ENCODE assay signal across 20 mouse cellular contexts in the genomic region with DNA sequence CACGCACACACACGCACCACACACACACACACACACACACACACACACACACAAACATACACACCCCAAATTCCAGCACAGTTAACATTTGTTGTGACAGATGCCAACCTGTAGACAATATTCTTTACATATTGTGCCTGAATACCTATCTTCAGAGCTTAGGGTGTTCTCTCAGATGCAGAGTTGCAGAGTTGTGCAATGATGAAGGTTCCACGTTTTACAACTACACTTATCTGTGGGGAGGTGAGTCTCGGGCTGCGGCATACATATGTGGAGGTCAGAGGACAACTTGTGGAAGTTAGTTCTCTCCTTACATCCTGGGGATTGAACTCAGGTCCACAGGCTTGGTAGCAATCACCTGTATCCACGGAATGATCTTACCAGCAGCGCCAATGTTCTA. TPM values are rescaled to one million over a fixed set of nuclear protein-coding genes. Genes with fewer than 3 reads are reported as not detected.
DNase-seq lines count a peak whose midpoint lies in the region; ATAC-seq lines count a peak whose summit lies in the region.
"Had no signal": no experiment of that assay in that cellular context is flagged by ENCODE, and none has a peak within 500 bp of the region (broad histone marks: within the 10 kb centered on the region; RNA-seq: fewer than 3 reads in every experiment).

No protein-coding gene starts in this region.

- no peak overlapping the region for H3K9ac ChIP-seq in midbrain, embryonic 11.5 days (ENCODE audit: low read length)
- no peak overlapping the region for H3K9ac ChIP-seq in midbrain, embryonic 14.5 days (replicated peaks; ENCODE audit: low read length)
- H3K9ac ChIP-seq in intestine, embryonic 16.5 days (ENCODE audit: low read depth, low read length), result no peak overlapping the region
- H3K9ac ChIP-seq: embryonic facial prominence, embryonic 12.5 days; forebrain, embryonic 13.5 days; forebrain, embryonic 15.5 days; forebrain, postnatal 0 days had no signal

- no peak for ATAC-seq in midbrain, embryonic 11.5 days (ENCODE audit: low FRiP score)
- no peak for ATAC-seq in midbrain, embryonic 14.5 days (ENCODE audit: low FRiP score, low TSS enrichment)
- ATAC-seq in intestine, embryonic 16.5 days, result peak; percentile 69
- ATAC-seq in cerebellum, adult (ENCODE audit: insufficient number of reproducible peaks, low FRiP score, low TSS enrichment), result no peak
- ATAC-seq: forebrain, embryonic 13.5 days; forebrain, embryonic 15.5 days; forebrain, postnatal 0 days had no signal

- no peak overlapping the region for H3K27ac ChIP-seq in midbrain, embryonic 11.5 days (ENCODE audit: low read depth, low read length)
- H3K27ac ChIP-seq in midbrain, embryonic 14.5 days (replicated peaks; ENCODE audit: low read depth, low read length), result no peak overlapping the region
- no peak overlapping the region for H3K27ac ChIP-seq in intestine, embryonic 16.5 days (ENCODE audit: low read length)
- H3K27ac ChIP-seq: embryonic facial prominence, embryonic 10.5 days; embryonic facial prominence, embryonic 12.5 days; forebrain, embryonic 13.5 days; forebrain, embryonic 15.5 days had no signal

- no peaks in the 10 kb centered on the region for H3K4me1 ChIP-seq in midbrain, embryonic 11.5 days (ENCODE audit: control insufficient read depth, insufficient read depth, low read length)
- H3K4me1 ChIP-seq in midbrain, embryonic 14.5 days (ENCODE audit: control insufficient read depth, insufficient read depth, low read length), result no peaks in the 10 kb centered on the region
- H3K4me1 ChIP-seq in intestine, embryonic 16.5 days (ENCODE audit: control insufficient read depth, insufficient read depth, low read length), result peaks cover 7% of the 10 kb centered on the region
- H3K4me1 ChIP-seq: embryonic facial prominence, embryonic 12.5 days had no signal

- H3K36me3 ChIP-seq in midbrain, embryonic 11.5 days (ENCODE audit: control insufficient read depth, insufficient read depth, low read length), result no peaks in the 10 kb centered on the region
- H3K36me3 ChIP-seq in midbrain, embryonic 14.5 days (ENCODE audit: control insufficient read depth, insufficient read depth, low read length), result peaks cover 3% of the 10 kb centered on the region
- no peaks in the 10 kb centered on the region for H3K36me3 ChIP-seq in intestine, embryonic 16.5 days (ENCODE audit: control insufficient read depth, insufficient read depth, low read length)
- H3K36me3 ChIP-seq: embryonic facial prominence, embryonic 10.5 days; embryonic facial prominence, embryonic 12.5 days; forebrain, embryonic 15.5 days had no signal

- DNase-seq in midbrain, embryonic 11.5 days (ENCODE audit: low spot score, missing footprints), result peak; percentile 2
- no peak for DNase-seq in midbrain, embryonic 14.5 days
- DNase-seq in gastrocnemius, postnatal 10 days, result no peak
- DNase-seq: adrenal gland, adult 2 months; adrenal gland, postnatal 10 days; adrenal gland, postnatal 25 days; B cell, adult 2 months; cerebellum, adult 11-12 months; cerebellum, adult 2 months; cerebellum, adult 9-10 months; cerebellum, postnatal 10 days; cerebellum, postnatal 25 days; forebrain, postnatal 0 days had no signal

- no peak overlapping the region for H3K4me3 ChIP-seq in midbrain, embryonic 11.5 days (ENCODE audit: low read depth, low read length)
- no peak overlapping the region for H3K4me3 ChIP-seq in midbrain, embryonic 14.5 days (replicated peaks; ENCODE audit: low read depth, low read length)
- no peak overlapping the region for H3K4me3 ChIP-seq in intestine, embryonic 16.5 days (ENCODE audit: low read length)
- H3K4me3 ChIP-seq: embryonic facial prominence, embryonic 10.5 days; embryonic facial prominence, embryonic 12.5 days; forebrain, embryonic 13.5 days; forebrain, embryonic 15.5 days had no signal

- H3K9me3 ChIP-seq in midbrain, embryonic 11.5 days (ENCODE audit: control insufficient read depth, low read length), result no peaks in the 10 kb centered on the region
- H3K9me3 ChIP-seq in midbrain, embryonic 14.5 days (ENCODE audit: control insufficient read depth, low read length), result no peaks in the 10 kb centered on the region
- H3K9me3 ChIP-seq in intestine, embryonic 16.5 days (ENCODE audit: control insufficient read depth, low read length), result no peaks in the 10 kb centered on the region
- H3K9me3 ChIP-seq: embryonic facial prominence, embryonic 10.5 days; embryonic facial prominence, embryonic 12.5 days; forebrain, embryonic 13.5 days; forebrain, embryonic 15.5 days had no signal

- no peaks in the 10 kb centered on the region for H3K27me3 ChIP-seq in midbrain, embryonic 11.5 days (ENCODE audit: control insufficient read depth, insufficient read depth, low read length)
- no peaks in the 10 kb centered on the region for H3K27me3 ChIP-seq in midbrain, embryonic 14.5 days (ENCODE audit: control insufficient read depth, insufficient read depth, low read length)
- no peaks in the 10 kb centered on the region for H3K27me3 ChIP-seq in intestine, embryonic 16.5 days (replicated peaks; ENCODE audit: control insufficient read depth, insufficient read depth, low read length)
- H3K27me3 ChIP-seq: embryonic facial prominence, embryonic 12.5 days; forebrain, embryonic 13.5 days; forebrain, embryonic 15.5 days had no signal

- 89% methylated on average over 7 of the region's 7 CpGs for WGBS in midbrain, embryonic 11.5 days
- WGBS in midbrain, embryonic 14.5 days, result 94% methylated on average over 7 of the region's 7 CpGs
- 85% methylated on average over 7 of the region's 7 CpGs for WGBS in intestine, embryonic 16.5 days

- H3K4me2 ChIP-seq in midbrain, embryonic 11.5 days, result no peak overlapping the region
- no peak overlapping the region for H3K4me2 ChIP-seq in midbrain, embryonic 14.5 days (ENCODE audit: low read length)
- no peak overlapping the region for H3K4me2 ChIP-seq in intestine, embryonic 16.5 days (ENCODE audit: low read depth, low read length)
- H3K4me2 ChIP-seq: embryonic facial prominence, embryonic 12.5 days; forebrain, embryonic 13.5 days; forebrain, embryonic 15.5 days had no signal

RNA-seq across cellular contexts. Expression of gene Prkar1b, which starts 34.3 kb away (rescaled TPM):
- 19.5 and 20.2 TPM in 2 replicates for polyA plus RNA-seq in midbrain, embryonic 11.5 days (2014; fragmentation: Nextera tagmentation; extraction: Ambion mirVana)
- polyA plus RNA-seq in midbrain, embryonic 14.5 days (2014; fragmentation: Nextera tagmentation; extraction: Ambion mirVana), result 169 and 190 TPM in 2 replicates
- 22.7 and 23.6 TPM in 2 replicates for polyA plus RNA-seq in intestine, embryonic 16.5 days (2015; fragmentation: Nextera tagmentation; extraction: Ambion mirVana)
- 1 to 10 TPM; 3.2 to 4.3 TPM for total RNA-seq in gastrocnemius, postnatal 10 days (2021)
- total RNA-seq: MEL had no signal

RNA-seq across cellular contexts. Expression of gene Dnaaf5, which starts 34.5 kb away (rescaled TPM):
- polyA plus RNA-seq in midbrain, embryonic 11.5 days (2014; fragmentation: Nextera tagmentation; extraction: Ambion mirVana), result 5.2 and 5.3 TPM in 2 replicates
- 2.9 and 4.0 TPM in 2 replicates for polyA plus RNA-seq in midbrain, embryonic 14.5 days (2014; fragmentation: Nextera tagmentation; extraction: Ambion mirVana)
- polyA plus RNA-seq in intestine, embryonic 16.5 days (2015; fragmentation: Nextera tagmentation; extraction: Ambion mirVana), result 2.4 and 4.7 TPM in 2 replicates
- total RNA-seq in gastrocnemius, postnatal 10 days (2021), result 10 to 100 TPM in 1 of 2 experiments, 1 to 10 TPM in 1; 9.0 to 10.1 TPM
